ENCODE assay signal across 8 mouse cellular contexts in genomic region chr11:80508361-80509175, GRCm38 (mm10). TPM values are rescaled to one million over a fixed set of nuclear protein-coding genes. Genes with fewer than 3 reads are reported as not detected.
DNase-seq lines count a peak whose midpoint lies in the region; ATAC-seq lines count a peak whose summit lies in the region.

No protein-coding gene starts in this region.

- peak overlapping the region; percentile 29; the same call in 1 of the 2 replicates for H3K9ac ChIP-seq in hindbrain, embryonic 13.5 days
- H3K9ac ChIP-seq in hindbrain, embryonic 11.5 days (ENCODE audit: low read depth, low read length): no peak overlapping the region
- peak overlapping the region; percentile 11; the same call in 1 of the 2 replicates for H3K9ac ChIP-seq in embryonic facial prominence, embryonic 13.5 days
- 0 out of 2 replicates have a peak overlapping the region, but pooled peaks have one; percentile 14 for H3K9ac ChIP-seq in midbrain, embryonic 11.5 days (ENCODE audit: low read length)

- no peaks in the 10 kb centered on the region for H3K9me3 ChIP-seq in hindbrain, embryonic 13.5 days
- H3K9me3 ChIP-seq in hindbrain, embryonic 11.5 days (ENCODE audit: control insufficient read depth, low read length): no peaks in the 10 kb centered on the region
- no peaks in the 10 kb centered on the region for H3K9me3 ChIP-seq in embryonic facial prominence, embryonic 13.5 days
- no peaks in the 10 kb centered on the region for H3K9me3 ChIP-seq in midbrain, embryonic 11.5 days (ENCODE audit: control insufficient read depth, low read length)

- no peak for ATAC-seq in hindbrain, embryonic 13.5 days (ENCODE audit: low FRiP score)
- no peak for ATAC-seq in hindbrain, embryonic 11.5 days (ENCODE audit: low FRiP score)
- ATAC-seq in embryonic facial prominence, embryonic 13.5 days (ENCODE audit: insufficient number of reproducible peaks, insufficient read depth, low FRiP score, low TSS enrichment, low read depth): no peak
- no peak for ATAC-seq in midbrain, embryonic 11.5 days (ENCODE audit: low FRiP score)

- no peaks in the 10 kb centered on the region for H3K36me3 ChIP-seq in hindbrain, embryonic 13.5 days
- H3K36me3 ChIP-seq in hindbrain, embryonic 11.5 days (ENCODE audit: control insufficient read depth, insufficient read depth, low read length): no peaks in the 10 kb centered on the region
- no peaks in the 10 kb centered on the region for H3K36me3 ChIP-seq in embryonic facial prominence, embryonic 13.5 days
- no peaks in the 10 kb centered on the region for H3K36me3 ChIP-seq in midbrain, embryonic 11.5 days (ENCODE audit: control insufficient read depth, insufficient read depth, low read length)

- H3K4me3 ChIP-seq in hindbrain, embryonic 13.5 days: no peak overlapping the region
- no peak overlapping the region for H3K4me3 ChIP-seq in hindbrain, embryonic 11.5 days (ENCODE audit: low read depth, low read length)
- H3K4me3 ChIP-seq in embryonic facial prominence, embryonic 13.5 days: no peak overlapping the region
- no peak overlapping the region for H3K4me3 ChIP-seq in midbrain, embryonic 11.5 days (ENCODE audit: low read depth, low read length)

- H3K27me3 ChIP-seq in hindbrain, embryonic 13.5 days: 0 out of 2 replicates have a peak, but pooled peaks cover 5% of the 10 kb centered on the region
- H3K27me3 ChIP-seq in hindbrain, embryonic 11.5 days (ENCODE audit: control insufficient read depth, insufficient read depth, low read length): no peaks in the 10 kb centered on the region
- no peaks in the 10 kb centered on the region for H3K27me3 ChIP-seq in embryonic facial prominence, embryonic 13.5 days
- H3K27me3 ChIP-seq in midbrain, embryonic 11.5 days (ENCODE audit: control insufficient read depth, insufficient read depth, low read length): no peaks in the 10 kb centered on the region

- peak overlapping the region; percentile 48 for H3K27ac ChIP-seq in hindbrain, embryonic 13.5 days
- no peak overlapping the region for H3K27ac ChIP-seq in hindbrain, embryonic 11.5 days (ENCODE audit: low read depth, low read length)
- H3K27ac ChIP-seq in embryonic facial prominence, embryonic 13.5 days: 0 out of 2 replicates have a peak overlapping the region, but pooled peaks have one; percentile 16
- no peak overlapping the region; the same call in 1 of the 2 replicates for H3K27ac ChIP-seq in midbrain, embryonic 11.5 days (ENCODE audit: low read depth, low read length)

- DNase-seq in hindbrain, embryonic 11.5 days (ENCODE audit: low spot score): no peak
- DNase-seq in heart, postnatal 36 days: peak; percentile 32 to 34
- DNase-seq in midbrain, embryonic 11.5 days (ENCODE audit: low spot score, missing footprints): peak; percentile 87
- DNase-seq in thymus, postnatal 0 days (ENCODE audit: low spot score): peak; percentile 91
- DNase-seq in cerebellum, adult 9-11 months: no peak
- no peak for DNase-seq in urinary bladder, adult 18-20 months (ENCODE audit: low spot score in 2 of 2)

- no peak overlapping the region for H3K4me2 ChIP-seq in hindbrain, embryonic 13.5 days
- no peak overlapping the region for H3K4me2 ChIP-seq in hindbrain, embryonic 11.5 days (replicated peaks; ENCODE audit: low read depth, low read length)
- H3K4me2 ChIP-seq in embryonic facial prominence, embryonic 13.5 days: peak overlapping the region; percentile 9; the same call in 1 of the 2 replicates
- no peak overlapping the region for H3K4me2 ChIP-seq in midbrain, embryonic 11.5 days

- WGBS in hindbrain, embryonic 13.5 days: 45% methylated on average over 19 of the region's 19 CpGs
- WGBS in hindbrain, embryonic 11.5 days: 49% methylated on average over 19 of the region's 19 CpGs
- WGBS in embryonic facial prominence, embryonic 13.5 days: 32% methylated on average over 19 of the region's 19 CpGs
- 43% methylated on average over 19 of the region's 19 CpGs for WGBS in midbrain, embryonic 11.5 days

- intact Hi-C loops in heart, postnatal 36 days (cut with DNase I): no loop called here

- H3K4me1 ChIP-seq in hindbrain, embryonic 13.5 days (replicated peaks): peaks cover 51% of the 10 kb centered on the region
- H3K4me1 ChIP-seq in hindbrain, embryonic 11.5 days (replicated peaks; ENCODE audit: control insufficient read depth, insufficient read depth, low read length): peaks cover 15% of the 10 kb centered on the region
- peaks cover 25% of the 10 kb centered on the region for H3K4me1 ChIP-seq in embryonic facial prominence, embryonic 13.5 days
- peaks cover 30% of the 10 kb centered on the region for H3K4me1 ChIP-seq in midbrain, embryonic 11.5 days (ENCODE audit: control insufficient read depth, insufficient read depth, low read length)

RNA-seq across cellular contexts. Expression of gene Cdk5r1, which starts 31.7 kb away (rescaled TPM):
- 93.2 and 105 TPM in 2 replicates for polyA plus RNA-seq in hindbrain, embryonic 13.5 days (2015; fragmentation: Nextera tagmentation; extraction: Ambion mirVana)
- 21.5 and 23.7 TPM in 2 replicates for polyA plus RNA-seq in hindbrain, embryonic 11.5 days (2014; fragmentation: Nextera tagmentation; extraction: Ambion mirVana)
- 3.7 and 4.0 TPM in 2 replicates for polyA plus RNA-seq in embryonic facial prominence, embryonic 13.5 days (2015; fragmentation: Nextera tagmentation; extraction: Ambion mirVana)
- total RNA-seq in heart, postnatal 36 days (2021): 1 to 10 TPM; 1.2 to 1.5 TPM
- polyA plus RNA-seq in midbrain, embryonic 11.5 days (2014; fragmentation: Nextera tagmentation; extraction: Ambion mirVana): 16.3 and 16.6 TPM in 2 replicates
- polyA plus RNA-seq in thymus, postnatal 0 days (2015; fragmentation: Nextera tagmentation; extraction: Ambion mirVana): 1.2 and 1.7 TPM in 2 replicates

Comparison
In these comparisons a context has a peak if more than half of its experiments do, and no peak if none do; other contexts are left out.
1. H3K27ac ChIP-seq: peak in hindbrain, embryonic 13.5 days (single experiment) and embryonic facial prominence, embryonic 13.5 days (single experiment); none in hindbrain, embryonic 11.5 days (single experiment) and midbrain, embryonic 11.5 days (single experiment).
2. DNase-seq: peak in heart, postnatal 36 days (2 of 2), midbrain, embryonic 11.5 days (single experiment) and thymus, postnatal 0 days (single experiment); none in hindbrain, embryonic 11.5 days (single experiment), cerebellum, adult 9-11 months (single experiment) and urinary bladder, adult 18-20 months (0 of 2).